Mouse (Mus musculus): ENCODE data around the gene Tcf21. TPM values are rescaled to one million over a fixed set of nuclear protein-coding genes. Genes with fewer than 3 reads are reported as not detected.

Tcf21 gene
- polyA plus RNA-seq (2016; fragmentation: Nextera tagmentation; extraction: Ambion mirVana), result 8.0 and 12.3 TPM in 2 replicates

DNA sequence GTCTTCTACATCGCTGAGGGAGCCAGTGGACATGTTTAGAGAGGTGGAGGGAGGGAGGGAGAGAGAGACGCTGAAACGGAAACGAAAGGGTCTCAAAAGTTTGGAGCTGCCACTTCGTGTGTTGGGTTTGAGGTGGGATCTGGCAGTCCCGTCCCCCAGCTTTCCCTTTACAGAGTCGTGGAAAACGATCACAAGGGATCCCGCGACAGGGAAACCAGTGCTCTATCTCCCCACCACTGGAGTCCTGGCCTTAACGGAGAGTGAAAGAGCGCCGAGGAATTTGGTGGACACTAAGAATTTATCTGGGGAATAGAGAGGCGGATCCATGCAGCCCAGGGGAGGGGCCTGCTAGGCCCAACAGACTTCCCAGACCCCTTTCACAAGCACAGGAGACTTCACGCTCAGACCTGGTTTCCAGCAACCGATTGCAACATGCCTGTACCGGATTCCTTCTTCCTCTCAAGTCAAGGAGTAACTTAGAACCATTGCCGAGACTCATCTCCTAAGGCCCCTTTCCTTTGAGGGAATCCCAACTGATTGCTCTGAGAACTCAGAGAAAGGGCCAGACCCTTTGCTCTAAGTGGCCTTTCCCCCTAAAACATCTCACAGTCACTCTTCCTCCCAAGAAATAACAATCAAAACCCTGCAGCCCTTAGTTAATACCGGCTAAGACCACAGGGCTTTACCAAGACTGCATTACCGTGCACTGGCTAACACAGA is at the start of gene Tcf21:
Tcf21 (minus strand) TSS at position 304 of the 720 bp plus-strand sequence.
- Histone ChIP-seq H3K4me3 (peak within 1 kb of the TSS; percentile 39), H3K4me1 (no peaks in the 10 kb centered on the region), H3K36me3 (no peaks in the 10 kb centered on the region), H3K9ac (peak within 1 kb of the TSS; percentile 62), H3K4me2 (peak within 1 kb of the TSS; percentile 6; the same call in 1 of the 2 replicates), H3K9me3 (replicated peaks) (no peaks in the 10 kb centered on the region), H3K27me3 (replicated peaks) (peaks cover 83% of the 10 kb centered on the region), H3K27ac (peak within 1 kb of the TSS; percentile 22; the same call in 1 of the 2 replicates)
- 4% methylated on average over 20 of the region's 20 CpGs for WGBS (ENCODE audit: insufficient replicate concordance)
- no peak for ATAC-seq

GRCm38 (mm10) chr10:22868386-22868918 is 48.5 kb upstream of the Tcf21 start:
- no peak overlapping the region for H3K9ac ChIP-seq
- no peaks in the 10 kb centered on the region for H3K9me3 ChIP-seq (replicated peaks)
- no peaks in the 10 kb centered on the region for H3K27me3 ChIP-seq (replicated peaks)
- H3K4me1 ChIP-seq, result no peaks in the 10 kb centered on the region
- no peak overlapping the region for H3K4me2 ChIP-seq
- no peaks in the 10 kb centered on the region for H3K36me3 ChIP-seq
- H3K4me3 ChIP-seq, result no peak overlapping the region
- no peak overlapping the region for H3K27ac ChIP-seq
- no peak for ATAC-seq
- 53% methylated on average over 8 of the region's 8 CpGs for WGBS (ENCODE audit: insufficient replicate concordance)

DNA sequence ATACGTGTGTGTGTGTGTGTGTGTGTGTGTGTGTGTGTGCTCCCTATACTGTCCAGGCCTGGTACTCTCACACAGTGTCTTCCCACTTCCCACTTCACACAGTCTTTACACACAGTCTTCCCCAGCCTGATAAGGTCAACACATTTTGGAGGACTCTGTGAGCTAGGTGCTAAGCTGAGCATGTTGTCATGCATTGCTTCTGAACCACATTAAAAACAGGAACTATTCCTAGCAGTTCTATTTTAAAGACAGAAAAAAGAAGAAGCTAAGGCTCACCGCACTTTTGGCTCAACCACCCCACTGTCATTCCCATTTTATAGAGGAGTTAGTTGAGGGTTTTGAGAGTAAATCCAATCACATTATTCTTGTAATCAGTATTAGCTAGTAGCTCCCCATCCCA is 47.2 kb upstream of the Tcf21 start:
- Histone ChIP-seq H3K36me3 (no peaks in the 10 kb centered on the region), H3K4me1 (no peaks in the 10 kb centered on the region), H3K9me3 (replicated peaks) (no peaks in the 10 kb centered on the region), H3K27ac (no peak overlapping the region), H3K4me2 (no peak overlapping the region), H3K4me3 (no peak overlapping the region), H3K9ac (no peak overlapping the region), H3K27me3 (replicated peaks) (no peaks in the 10 kb centered on the region)
- ATAC-seq, result no peak
- 36% methylated on average over 2 of the region's 2 CpGs for WGBS (ENCODE audit: insufficient replicate concordance)

- no peak for ATAC-seq
- no peak overlapping the region for H3K9ac ChIP-seq
Observed at GRCm38 (mm10) chr10:22858111-22858510, 38.1 kb upstream of the Tcf21 start.

DNA sequence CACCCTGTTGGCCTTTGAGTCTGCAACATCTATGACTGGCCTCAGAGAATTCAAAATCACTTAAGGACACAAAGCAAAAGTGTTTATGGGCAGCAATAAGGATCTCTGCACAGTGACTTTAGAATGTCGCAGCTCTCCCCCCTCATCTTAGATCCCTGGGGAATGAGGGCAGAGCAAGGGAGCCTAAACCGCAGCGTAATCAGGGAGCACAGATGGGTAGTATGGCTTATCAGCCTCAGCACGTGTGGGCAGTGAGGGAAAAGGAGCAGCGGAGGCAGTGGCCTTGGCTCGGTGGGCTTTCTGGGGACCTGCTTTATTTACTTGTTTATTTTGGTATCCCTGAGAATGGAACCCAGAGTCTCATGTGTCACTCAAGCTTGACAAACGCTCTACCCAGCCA is 34.4 kb upstream of the Tcf21 start:
- Histone ChIP-seq H3K27me3 (replicated peaks) (no peaks in the 10 kb centered on the region), H3K4me1 (peaks cover 15% of the 10 kb centered on the region), H3K4me2 (peak overlapping the region; percentile 39), H3K9me3 (replicated peaks) (no peaks in the 10 kb centered on the region), H3K4me3 (no peak overlapping the region), H3K9ac (no peak overlapping the region), H3K27ac (no peak overlapping the region), H3K36me3 (no peaks in the 10 kb centered on the region)
- 10% methylated on average over 7 of the region's 7 CpGs for WGBS (ENCODE audit: insufficient replicate concordance)
- ATAC-seq, result peak; percentile 93

More at GRCm38 (mm10) chr10:22858111-22858510, 38.1 kb upstream of the Tcf21 start:
- H3K4me2 ChIP-seq, result no peak overlapping the region
- WGBS (ENCODE audit: insufficient replicate concordance), result 28% methylated on average over 9 of the region's 9 CpGs
- H3K27me3 ChIP-seq (replicated peaks), result no peaks in the 10 kb centered on the region
- no peak overlapping the region for H3K4me3 ChIP-seq
- H3K9me3 ChIP-seq (replicated peaks), result no peaks in the 10 kb centered on the region
- H3K4me1 ChIP-seq, result peaks cover 15% of the 10 kb centered on the region
- H3K36me3 ChIP-seq, result no peaks in the 10 kb centered on the region
- H3K27ac ChIP-seq, result no peak overlapping the region

GRCm38 (mm10) chr10:22845351-22845750 is 25.4 kb upstream of the Tcf21 start:
- H3K27ac ChIP-seq, result no peak overlapping the region
- no peak overlapping the region for H3K4me3 ChIP-seq
- no peak overlapping the region for H3K9ac ChIP-seq
- no peak for ATAC-seq
- H3K4me2 ChIP-seq, result no peak overlapping the region
- WGBS (ENCODE audit: insufficient replicate concordance), result 25% methylated on average over 3 of the region's 3 CpGs
- no peaks in the 10 kb centered on the region for H3K36me3 ChIP-seq
- no peaks in the 10 kb centered on the region for H3K4me1 ChIP-seq
- no peaks in the 10 kb centered on the region for H3K9me3 ChIP-seq (replicated peaks)
- H3K27me3 ChIP-seq (replicated peaks), result peaks cover 45% of the 10 kb centered on the region

- H3K4me1 ChIP-seq, result no peaks in the 10 kb centered on the region
- 37% methylated on average over 10 of the region's 10 CpGs for WGBS (ENCODE audit: insufficient replicate concordance)
- no peak overlapping the region for H3K4me3 ChIP-seq
- no peak overlapping the region for H3K27ac ChIP-seq
- H3K9me3 ChIP-seq (replicated peaks), result no peaks in the 10 kb centered on the region
- H3K27me3 ChIP-seq (replicated peaks), result peaks cover 47% of the 10 kb centered on the region
- no peaks in the 10 kb centered on the region for H3K36me3 ChIP-seq
- no peak for ATAC-seq
- no peak overlapping the region for H3K9ac ChIP-seq
- no peak overlapping the region for H3K4me2 ChIP-seq
Observed at GRCm38 (mm10) chr10:22844731-22845130, 24.8 kb upstream of the Tcf21 start.

GRCm38 (mm10) chr10:22843440-22844361 is 23.7 kb upstream of the Tcf21 start:
- ATAC-seq, result no peak
- H3K4me3 ChIP-seq, result no peak overlapping the region

DNA sequence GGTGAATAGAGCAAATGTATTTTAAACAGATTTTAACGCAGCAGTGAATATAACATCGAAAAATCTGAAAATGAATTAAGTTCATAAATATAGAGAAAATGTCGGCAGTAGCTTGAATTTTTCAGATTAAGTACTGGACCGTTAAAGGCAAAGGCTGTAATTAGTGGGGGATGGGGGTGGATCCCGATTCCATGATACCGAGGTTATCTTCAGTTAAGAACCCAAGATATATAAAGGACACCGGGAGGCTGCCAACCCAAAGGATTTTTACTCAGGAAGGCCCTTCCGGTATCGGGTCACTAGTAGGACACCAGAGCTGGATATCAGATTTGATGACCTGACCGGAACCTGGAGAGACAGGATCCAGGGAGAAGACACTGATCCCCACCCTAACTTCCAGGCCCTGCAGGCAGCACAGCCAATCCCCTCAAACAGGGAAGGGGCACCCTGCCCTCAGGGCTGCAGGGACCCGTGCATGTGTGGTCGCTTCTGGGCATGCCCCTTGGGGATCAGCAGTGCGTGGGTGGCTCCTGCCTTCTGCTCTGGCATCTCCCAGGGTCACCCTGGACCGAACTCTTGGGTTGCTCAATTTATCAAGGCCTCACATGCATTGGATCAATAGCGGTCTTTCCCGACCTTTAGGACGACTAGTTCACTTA is 22.9 kb upstream of the Tcf21 start:
- peaks cover 47% of the 10 kb centered on the region for H3K27me3 ChIP-seq (replicated peaks)
- no peaks in the 10 kb centered on the region for H3K9me3 ChIP-seq (replicated peaks)
- H3K4me3 ChIP-seq, result no peak overlapping the region
- no peak for ATAC-seq
- H3K27ac ChIP-seq, result no peak overlapping the region
- no peaks in the 10 kb centered on the region for H3K36me3 ChIP-seq
- 8% methylated on average over 17 of the region's 17 CpGs for WGBS (ENCODE audit: insufficient replicate concordance)
- no peaks in the 10 kb centered on the region for H3K4me1 ChIP-seq
- H3K4me2 ChIP-seq, result peak overlapping the region; percentile 18; the same call in 1 of the 2 replicates
- H3K9ac ChIP-seq, result no peak overlapping the region

More at GRCm38 (mm10) chr10:22843440-22844361, 23.7 kb upstream of the Tcf21 start:
- Histone ChIP-seq H3K27me3 (replicated peaks) (peaks cover 47% of the 10 kb centered on the region), H3K4me2 (peak overlapping the region; percentile 21; the same call in 1 of the 2 replicates), H3K9ac (no peak overlapping the region), H3K9me3 (replicated peaks) (no peaks in the 10 kb centered on the region), H3K27ac (no peak overlapping the region), H3K4me1 (no peaks in the 10 kb centered on the region), H3K36me3 (no peaks in the 10 kb centered on the region)
- WGBS (ENCODE audit: insufficient replicate concordance), result 3% methylated on average over 26 of the region's 26 CpGs

DNA sequence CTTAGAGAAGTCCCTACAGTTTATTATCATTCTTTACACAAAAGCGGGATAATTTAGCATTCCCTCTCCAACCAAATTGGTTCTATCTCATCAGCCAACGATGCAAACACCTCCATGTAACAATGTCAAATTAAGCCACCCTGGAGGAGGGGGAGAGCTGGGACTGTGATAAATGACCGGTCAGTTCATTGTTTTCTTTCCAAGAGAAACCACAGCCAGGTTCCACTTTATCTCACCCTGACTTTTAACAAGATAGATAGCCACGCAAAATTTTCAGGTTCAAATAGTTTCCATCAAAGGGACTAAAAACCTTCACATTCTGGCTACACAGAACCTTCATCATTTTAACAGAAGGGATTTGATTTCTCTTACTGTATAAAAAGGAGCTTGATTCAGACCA is 22.1 kb upstream of the Tcf21 start:
- Histone ChIP-seq H3K36me3 (no peaks in the 10 kb centered on the region), H3K27me3 (replicated peaks) (peaks cover 47% of the 10 kb centered on the region), H3K4me1 (no peaks in the 10 kb centered on the region), H3K4me3 (no peak overlapping the region), H3K4me2 (no peak overlapping the region), H3K9ac (no peak overlapping the region), H3K27ac (no peak overlapping the region), H3K9me3 (replicated peaks) (no peaks in the 10 kb centered on the region)
- WGBS (ENCODE audit: insufficient replicate concordance), result 3% methylated on average over 4 of the region's 4 CpGs
- no peak for ATAC-seq

DNA sequence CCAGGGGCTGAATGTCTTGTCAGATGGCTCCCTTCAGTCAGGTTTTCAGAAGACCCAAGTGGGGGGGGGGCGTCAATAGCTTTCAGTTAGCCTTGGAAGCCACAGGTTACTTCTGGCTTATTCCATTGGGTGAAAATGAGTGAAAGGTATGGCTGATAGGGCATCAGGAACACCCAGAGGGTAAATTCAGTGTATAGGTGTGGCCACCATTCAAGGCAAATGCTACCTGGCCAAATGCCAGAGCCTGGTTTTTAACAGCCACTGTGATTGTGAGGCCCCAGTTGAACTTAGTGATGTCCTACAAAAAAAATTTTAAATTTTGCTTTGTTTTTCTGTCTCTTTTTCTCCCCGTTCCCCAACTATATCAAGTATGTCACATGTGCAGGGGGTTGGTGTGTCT is 6.3 kb upstream of the Tcf21 start:
- Histone ChIP-seq H3K9me3 (replicated peaks) (no peaks in the 10 kb centered on the region), H3K4me2 (no peak overlapping the region), H3K4me1 (no peaks in the 10 kb centered on the region), H3K27ac (no peak overlapping the region), H3K9ac (no peak overlapping the region), H3K27me3 (replicated peaks) (peaks cover 26% of the 10 kb centered on the region), H3K4me3 (no peak overlapping the region), H3K36me3 (no peaks in the 10 kb centered on the region)
- 65% methylated on average over 2 of the region's 2 CpGs for WGBS (ENCODE audit: insufficient replicate concordance)
- ATAC-seq, result no peak
